Comparison of ENCODE assay signal across 14 mouse cellular contexts in the genomic region with DNA sequence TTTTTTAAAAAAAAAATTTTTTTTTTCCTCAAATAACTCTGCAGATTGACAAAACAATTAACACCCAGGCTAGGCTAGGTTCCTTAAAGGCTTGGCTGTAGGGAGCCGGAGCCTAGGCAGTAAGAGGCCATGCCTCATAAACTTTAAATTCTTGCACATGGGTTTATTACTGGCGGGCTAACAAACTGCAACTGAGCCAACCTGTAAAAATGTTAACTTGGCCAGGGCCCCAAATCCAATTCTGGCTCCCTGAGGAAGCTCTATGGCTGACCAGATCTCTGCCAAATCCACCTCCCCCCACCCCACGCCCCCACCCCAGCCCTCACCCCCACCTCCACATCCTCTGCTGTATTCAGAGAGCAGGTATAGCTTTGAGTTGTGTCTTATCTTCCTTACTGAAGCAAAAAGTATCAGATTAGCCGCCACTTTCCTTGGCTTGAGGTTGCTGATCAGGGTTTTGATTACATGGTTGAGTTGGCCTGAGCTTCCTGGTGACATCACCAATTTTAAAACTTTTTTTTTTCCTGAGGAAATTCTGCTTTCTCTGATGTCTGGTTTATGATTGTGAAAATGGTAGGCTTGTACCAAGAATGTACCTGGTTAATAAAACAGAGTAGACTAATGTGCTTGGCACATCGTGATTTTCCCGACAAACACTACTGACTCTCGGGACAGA. TPM values are rescaled to one million over a fixed set of nuclear protein-coding genes. Genes with fewer than 3 reads are reported as not detected.
DNase-seq lines count a peak whose midpoint lies in the region; ATAC-seq and TF ChIP-seq lines count a peak whose summit lies in the region.
"Had no signal": no experiment of that assay in that cellular context is flagged by ENCODE, and none has a peak within 500 bp of the region (broad histone marks: within the 10 kb centered on the region; RNA-seq: fewer than 3 reads in every experiment).

No protein-coding gene starts in this region.

- peak overlapping the region; percentile 93 for H3K27ac ChIP-seq in heart, embryonic 12.5 days (ENCODE audit: poor library complexity, severe bottlenecking)
- H3K27ac ChIP-seq in heart, postnatal 0 days (ENCODE audit: low read depth) = peak overlapping the region; percentile 54; the same call in 1 of the 2 replicates
- H3K27ac ChIP-seq: midbrain, embryonic 13.5 days had no signal

- peak overlapping the region; percentile 82 for H3K9ac ChIP-seq in heart, embryonic 12.5 days
- no peak overlapping the region for H3K9ac ChIP-seq in heart, postnatal 0 days (replicated peaks; ENCODE audit: low read depth, low read length)

- TF ChIP-seq CTCF in E14TG2a.4 (conservative IDR thresholded peaks at IDR 0.05; ENCODE audit: low read length) = no peak
- no peak for TF ChIP-seq CTCF in heart, postnatal 0 days (IDR thresholded peaks at IDR 0.05; ENCODE audit: low read depth)

- ATAC-seq in heart, embryonic 12.5 days (ENCODE audit: insufficient number of reproducible peaks, low FRiP score) = no peak
- ATAC-seq in heart, postnatal 0 days (ENCODE audit: insufficient read depth, low read depth) = no peak
- ATAC-seq: hindbrain, embryonic 16.5 days; midbrain, embryonic 13.5 days had no signal

- DNase-seq in heart, postnatal 14 days = no peak
- no peak for DNase-seq in heart, postnatal 0 days (ENCODE audit: low spot score)
- DNase-seq in kidney, postnatal 36 days = peak; percentile 37 to 53
- DNase-seq in ovary, postnatal 14 days (ENCODE audit: low spot score) = no peak
- DNase-seq in frontal cortex, postnatal 14 days (ENCODE audit: low spot score in 2 of 2) = no peak
- DNase-seq in thymus, postnatal 14 days = no peak
- DNase-seq: cerebellum, adult 2 months; liver, embryonic 13.5 days; thymus, adult 18-20 months had no signal

- WGBS in heart, embryonic 12.5 days = 47% methylated on average over 7 of the region's 7 CpGs
- 51% methylated on average over 7 of the region's 7 CpGs for WGBS in heart, postnatal 0 days

- H3K4me2 ChIP-seq in heart, embryonic 12.5 days = peak overlapping the region; percentile 80
- H3K4me2 ChIP-seq in heart, postnatal 0 days (ENCODE audit: low read depth, low read length) = peak overlapping the region; percentile 78

- intact Hi-C loops in heart, postnatal 14 days (cut with DNase I) = no loop called here

- H3K9me3 ChIP-seq in heart, embryonic 12.5 days (replicated peaks) = no peaks in the 10 kb centered on the region
- H3K9me3 ChIP-seq in E14TG2a.4 (ENCODE audit: low read length) = peaks cover 5% of the 10 kb centered on the region; the same call in 1 of the 2 replicates
- no peaks in the 10 kb centered on the region for H3K9me3 ChIP-seq in heart, postnatal 0 days (replicated peaks; ENCODE audit: control insufficient read depth, low read length)
- H3K9me3 ChIP-seq: liver, embryonic 13.5 days; midbrain, embryonic 13.5 days had no signal

- TF ChIP-seq EP300 in heart, postnatal 0 days (IDR thresholded peaks at IDR 0.05; ENCODE audit: low read depth) = no peak

- no peaks in the 10 kb centered on the region for H3K27me3 ChIP-seq in heart, embryonic 12.5 days (replicated peaks)
- peaks cover 38% of the 10 kb centered on the region for H3K27me3 ChIP-seq in E14TG2a.4 (ENCODE audit: insufficient read depth, low read length)
- peaks cover 10% of the 10 kb centered on the region; the same call in 1 of the 2 replicates for H3K27me3 ChIP-seq in heart, postnatal 0 days (ENCODE audit: control insufficient read depth, insufficient read depth, low read length)

- H3K4me1 ChIP-seq in heart, embryonic 12.5 days (replicated peaks) = peaks cover 55% of the 10 kb centered on the region
- H3K4me1 ChIP-seq in E14TG2a.4 (replicated peaks; ENCODE audit: low read depth, low read length) = peaks cover 94% of the 10 kb centered on the region
- peaks cover 18% of the 10 kb centered on the region for H3K4me1 ChIP-seq in heart, postnatal 0 days (ENCODE audit: control insufficient read depth, insufficient read depth)
- H3K4me1 ChIP-seq: liver, embryonic 13.5 days had no signal

- H3K36me3 ChIP-seq in heart, embryonic 12.5 days = peaks cover 12% of the 10 kb centered on the region
- H3K36me3 ChIP-seq in E14TG2a.4 (ENCODE audit: insufficient read depth, low read length) = peaks cover 26% of the 10 kb centered on the region
- no peaks in the 10 kb centered on the region for H3K36me3 ChIP-seq in heart, postnatal 0 days (replicated peaks; ENCODE audit: control insufficient read depth, insufficient read depth, low read length)
- H3K36me3 ChIP-seq: liver, embryonic 13.5 days; midbrain, embryonic 13.5 days had no signal

- peak overlapping the region; percentile 71 for H3K4me3 ChIP-seq in heart, embryonic 12.5 days
- peak overlapping the region; percentile 82 for H3K4me3 ChIP-seq in E14TG2a.4 (replicated peaks; ENCODE audit: low read length)
- H3K4me3 ChIP-seq in heart, postnatal 0 days (ENCODE audit: low read depth, low read length) = peak overlapping the region; percentile 65; the same call in 1 of the 2 replicates

RNA-seq across cellular contexts. Expression of a gene that starts 1.9 kb away (rescaled TPM):
- 39.9 and 41.0 TPM in 2 replicates for polyA plus RNA-seq in heart, embryonic 12.5 days (2016; fragmentation: Nextera tagmentation; extraction: Ambion mirVana)
- 1 to 10 TPM; 1.7 to 2.2 TPM for total RNA-seq in heart, postnatal 14 days (2021)
- 9.2 and 11.4 TPM in 2 replicates for total RNA-seq in heart, postnatal 0 days (2014; rRNA removed; ENCODE audit: low replicate concordance)
- polyA plus RNA-seq in heart, postnatal 0 days (2015; fragmentation: Nextera tagmentation; extraction: Ambion mirVana) = 4.3 and 4.5 TPM in 2 replicates

RNA-seq across cellular contexts. Expression of a gene that starts 12.3 kb away (rescaled TPM):
- not detected in 2 replicates for polyA plus RNA-seq in heart, embryonic 12.5 days (2016; fragmentation: Nextera tagmentation; extraction: Ambion mirVana)
- not detected for total RNA-seq in heart, postnatal 14 days (2021)
- total RNA-seq in heart, postnatal 0 days (2014; rRNA removed; ENCODE audit: low replicate concordance) = not detected in 2 replicates
- polyA plus RNA-seq in heart, postnatal 0 days (2015; fragmentation: Nextera tagmentation; extraction: Ambion mirVana) = not detected in 2 replicates
- polyA plus RNA-seq: cerebellum, adult 2 months; forebrain, embryonic 11.5 days; hindbrain, embryonic 16.5 days; liver, embryonic 13.5 days; midbrain, embryonic 13.5 days had no signal

Comparison
In these comparisons a context has a peak if more than half of its experiments do, and no peak if none do; other contexts are left out.
1. DNase-seq: peak in kidney, postnatal 36 days (2 of 2); none in heart, postnatal 14 days (0 of 2), heart, postnatal 0 days (single experiment), ovary, postnatal 14 days (single experiment), frontal cortex, postnatal 14 days (0 of 2) and thymus, postnatal 14 days (single experiment).
2. Peak in every context shown above with its lines, with median percentiles within 50 percentile points of each other: H3K4me3 ChIP-seq.